Mouse (Mus musculus): ENCODE results near the gene Angptl2. TPM values are rescaled to one million over a fixed set of nuclear protein-coding genes. Genes with fewer than 3 reads are reported as not detected.
A peak's percentile ranks its signal among the peaks of the same experiment; 100 is the strongest.

Angptl2 gene
- polyA plus RNA-seq, 1 experiment from 2014 or later, result 24.3 TPM

DNA sequence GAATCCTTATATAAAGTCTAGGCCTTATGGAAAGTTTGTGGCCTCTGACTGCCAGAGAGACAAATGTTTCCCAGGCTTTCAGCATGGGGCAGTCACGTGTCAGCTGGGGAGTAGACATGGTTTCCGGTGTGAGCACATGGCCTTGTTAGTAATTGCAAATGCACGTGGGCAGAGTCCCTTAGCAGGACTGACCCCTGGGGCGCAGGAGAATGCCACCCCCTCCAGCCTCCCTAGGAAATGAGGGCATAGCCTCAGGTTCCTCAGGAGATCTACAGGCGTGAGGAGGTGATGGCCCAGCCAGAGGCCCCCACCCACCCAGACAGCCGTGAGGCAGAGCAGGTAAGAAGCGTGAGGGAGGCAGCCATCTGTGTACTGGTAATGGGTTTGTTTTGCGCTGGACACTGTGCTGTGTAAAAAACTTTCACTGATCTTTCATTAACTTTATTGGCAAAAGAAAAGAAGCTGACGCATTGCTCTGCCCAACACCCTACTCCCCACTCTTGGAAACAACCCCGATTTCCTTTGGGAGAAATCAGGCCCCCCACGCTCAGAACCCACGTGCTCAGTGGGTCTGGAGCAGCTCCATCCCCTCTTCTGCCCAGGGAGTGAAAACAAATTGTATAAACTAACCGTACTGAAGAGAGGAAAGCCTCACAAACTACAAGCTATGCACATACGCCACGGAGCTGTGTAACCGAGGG is 35.8 kb upstream of the Angptl2 start:
- no peak for DNase-seq (ENCODE audit: extremely low spot score, low spot score)
- no peaks in the 10 kb centered on the region for H3K36me3 ChIP-seq (replicated peaks)
- no peak overlapping the region for H3K4me3 ChIP-seq
- 71% methylated on average over 16 of the region's 16 CpGs for WGBS
- no peaks in the 10 kb centered on the region for H3K9me3 ChIP-seq
- peaks cover 35% of the 10 kb centered on the region for H3K4me1 ChIP-seq
- H3K27me3 ChIP-seq (ENCODE audit: poor library complexity, severe bottlenecking), result peaks cover 6% of the 10 kb centered on the region; the same call in 1 of the 2 replicates
- peak overlapping the region; percentile 73 for H3K27ac ChIP-seq

- Histone ChIP-seq H3K9me3 (no peaks in the 10 kb centered on the region), H3K27me3 (ENCODE audit: poor library complexity, severe bottlenecking) (peaks cover 6% of the 10 kb centered on the region; the same call in 1 of the 2 replicates), H3K4me3 (no peak overlapping the region), H3K27ac (no peak overlapping the region), H3K4me1 (peaks cover 24% of the 10 kb centered on the region), H3K36me3 (replicated peaks) (no peaks in the 10 kb centered on the region)
- no peak for DNase-seq (ENCODE audit: extremely low spot score, low spot score)
- WGBS, result 93% methylated on average over 7 of the region's 7 CpGs
These were observed 32.5 kb upstream of the Angptl2 start for GRCm38 (mm10) chr2:33183321-33183720.

DNA sequence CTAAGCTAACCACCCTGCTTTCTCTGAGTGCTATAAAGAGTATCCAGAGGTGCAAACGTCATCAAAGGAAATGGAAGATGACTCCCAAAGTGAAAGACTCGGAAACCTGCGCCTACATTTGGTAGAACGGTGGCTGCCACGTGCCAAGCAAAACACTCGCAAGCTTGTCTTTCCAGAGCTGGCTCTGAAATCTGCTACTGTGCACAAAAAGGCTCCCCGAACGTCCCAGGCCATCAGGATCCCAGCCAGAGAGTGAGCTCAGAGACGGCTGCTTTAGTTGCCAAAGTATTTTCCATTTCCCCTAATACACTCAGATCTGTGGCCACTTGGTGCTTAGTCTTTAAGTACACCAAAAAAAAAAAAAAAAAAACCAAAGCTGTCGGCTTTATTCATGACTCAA is 31.2 kb upstream of the Angptl2 start:
- H3K4me1 ChIP-seq, result peaks cover 18% of the 10 kb centered on the region
- H3K27ac ChIP-seq, result no peak overlapping the region
- no peaks in the 10 kb centered on the region for H3K9me3 ChIP-seq
- no peaks in the 10 kb centered on the region for H3K27me3 ChIP-seq (ENCODE audit: poor library complexity, severe bottlenecking)
- no peak for DNase-seq (ENCODE audit: extremely low spot score, low spot score)
- 90% methylated on average over 10 of the region's 10 CpGs for WGBS
- H3K36me3 ChIP-seq (replicated peaks), result no peaks in the 10 kb centered on the region
- no peak overlapping the region for H3K4me3 ChIP-seq

GRCm38 (mm10) chr2:33185258-33185657 is 30.6 kb upstream of the Angptl2 start:
- Histone ChIP-seq H3K9me3 (no peaks in the 10 kb centered on the region), H3K4me3 (no peak overlapping the region), H3K36me3 (replicated peaks) (no peaks in the 10 kb centered on the region), H3K27ac (no peak overlapping the region), H3K27me3 (ENCODE audit: poor library complexity, severe bottlenecking) (no peaks in the 10 kb centered on the region), H3K4me1 (peaks cover 15% of the 10 kb centered on the region)
- peak; percentile 26 for DNase-seq (ENCODE audit: extremely low spot score, low spot score)
- WGBS, result 70% methylated on average over 7 of the region's 7 CpGs

- H3K4me3 ChIP-seq, result no peak overlapping the region
- no peak overlapping the region for H3K27ac ChIP-seq
- no peaks in the 10 kb centered on the region for H3K36me3 ChIP-seq (replicated peaks)
- H3K9me3 ChIP-seq, result no peaks in the 10 kb centered on the region
- H3K4me1 ChIP-seq, result peaks cover 10% of the 10 kb centered on the region; the same call in 1 of the 2 replicates
- no peak for DNase-seq (ENCODE audit: extremely low spot score, low spot score)
- no peaks in the 10 kb centered on the region for H3K27me3 ChIP-seq (ENCODE audit: poor library complexity, severe bottlenecking)
- 84% methylated on average over 7 of the region's 7 CpGs for WGBS
These were observed 29.4 kb upstream of the Angptl2 start for GRCm38 (mm10) chr2:33186505-33186904.

- WGBS, result 87% methylated on average over 2 of the region's 2 CpGs
- no peak for DNase-seq (ENCODE audit: extremely low spot score, low spot score)
- Histone ChIP-seq H3K9me3 (no peaks in the 10 kb centered on the region), H3K27me3 (ENCODE audit: poor library complexity, severe bottlenecking) (no peaks in the 10 kb centered on the region), H3K4me1 (peaks cover 10% of the 10 kb centered on the region; the same call in 1 of the 2 replicates), H3K27ac (no peak overlapping the region), H3K36me3 (replicated peaks) (no peaks in the 10 kb centered on the region), H3K4me3 (no peak overlapping the region)
These were observed 28.0 kb upstream of the Angptl2 start for GRCm38 (mm10) chr2:33187874-33188273.

DNA sequence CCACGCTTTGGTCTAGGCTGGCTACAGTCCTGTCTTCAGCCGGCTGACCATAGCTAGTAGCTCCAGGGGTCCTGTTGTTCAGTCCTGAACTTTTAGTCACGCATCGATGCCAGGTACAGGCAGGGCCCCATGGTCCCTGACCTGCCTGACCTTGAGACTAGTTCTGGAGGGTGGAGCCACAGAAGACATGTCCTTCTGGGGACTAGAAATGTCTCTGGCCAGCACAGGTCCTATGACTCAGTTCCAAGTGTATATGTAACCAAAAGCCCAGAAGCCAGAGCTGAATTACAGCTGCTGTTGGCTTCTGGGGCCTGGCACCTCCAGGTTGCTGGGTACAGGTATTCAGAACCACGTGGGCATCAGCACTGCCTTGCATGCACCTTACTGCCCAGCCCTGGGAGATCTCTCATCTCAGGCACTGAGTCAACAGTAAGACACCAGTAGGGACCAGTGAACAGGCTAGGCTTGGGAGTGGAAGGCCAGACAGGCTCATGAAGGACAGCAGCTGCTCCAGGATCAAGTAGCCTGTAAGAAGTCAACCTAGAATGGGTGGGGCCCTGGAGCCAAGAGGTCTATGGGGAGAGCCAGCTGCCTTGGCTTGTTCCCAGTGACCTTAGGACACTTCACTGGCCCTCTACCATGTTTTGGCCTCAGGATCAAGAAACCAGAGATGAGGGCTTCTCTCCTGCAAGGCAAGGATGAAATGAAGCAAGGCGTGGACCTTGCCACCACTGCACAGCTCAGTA is 26.8 kb upstream of the Angptl2 start:
- DNase-seq (ENCODE audit: extremely low spot score, low spot score), result no peak
- no peaks in the 10 kb centered on the region for H3K36me3 ChIP-seq (replicated peaks)
- H3K27ac ChIP-seq, result peak overlapping the region; percentile 40; the same call in 1 of the 2 replicates
- WGBS, result 81% methylated on average over 6 of the region's 6 CpGs
- H3K27me3 ChIP-seq (ENCODE audit: poor library complexity, severe bottlenecking), result no peaks in the 10 kb centered on the region
- H3K9me3 ChIP-seq, result no peaks in the 10 kb centered on the region
- peaks cover 10% of the 10 kb centered on the region; the same call in 1 of the 2 replicates for H3K4me1 ChIP-seq
- H3K4me3 ChIP-seq, result no peak overlapping the region

DNA sequence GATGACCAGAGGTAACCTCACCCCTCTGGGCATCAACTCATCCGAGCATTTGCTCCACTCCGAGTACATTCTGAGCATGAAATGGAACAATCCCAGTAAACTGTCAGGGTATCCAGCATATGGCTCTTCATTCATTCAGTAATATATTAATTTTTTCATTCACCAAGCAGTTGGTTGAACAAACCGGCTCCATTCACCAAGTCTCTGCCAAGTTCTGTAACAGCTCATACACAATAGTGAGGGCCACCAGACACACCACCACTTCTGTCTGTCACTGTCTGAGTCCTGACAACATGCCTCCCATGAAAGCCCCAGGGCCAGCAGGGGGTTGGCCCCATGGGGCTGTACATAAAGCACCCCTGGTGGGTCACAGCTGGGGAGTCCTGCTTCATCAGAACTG is 25.9 kb upstream of the Angptl2 start:
- no peak for DNase-seq (ENCODE audit: extremely low spot score, low spot score)
- WGBS, result 80% methylated on average over 3 of the region's 3 CpGs
- Histone ChIP-seq H3K27me3 (ENCODE audit: poor library complexity, severe bottlenecking) (no peaks in the 10 kb centered on the region), H3K4me1 (peaks cover 10% of the 10 kb centered on the region; the same call in 1 of the 2 replicates), H3K27ac (no peak overlapping the region), H3K36me3 (replicated peaks) (no peaks in the 10 kb centered on the region), H3K9me3 (no peaks in the 10 kb centered on the region), H3K4me3 (no peak overlapping the region)

DNA sequence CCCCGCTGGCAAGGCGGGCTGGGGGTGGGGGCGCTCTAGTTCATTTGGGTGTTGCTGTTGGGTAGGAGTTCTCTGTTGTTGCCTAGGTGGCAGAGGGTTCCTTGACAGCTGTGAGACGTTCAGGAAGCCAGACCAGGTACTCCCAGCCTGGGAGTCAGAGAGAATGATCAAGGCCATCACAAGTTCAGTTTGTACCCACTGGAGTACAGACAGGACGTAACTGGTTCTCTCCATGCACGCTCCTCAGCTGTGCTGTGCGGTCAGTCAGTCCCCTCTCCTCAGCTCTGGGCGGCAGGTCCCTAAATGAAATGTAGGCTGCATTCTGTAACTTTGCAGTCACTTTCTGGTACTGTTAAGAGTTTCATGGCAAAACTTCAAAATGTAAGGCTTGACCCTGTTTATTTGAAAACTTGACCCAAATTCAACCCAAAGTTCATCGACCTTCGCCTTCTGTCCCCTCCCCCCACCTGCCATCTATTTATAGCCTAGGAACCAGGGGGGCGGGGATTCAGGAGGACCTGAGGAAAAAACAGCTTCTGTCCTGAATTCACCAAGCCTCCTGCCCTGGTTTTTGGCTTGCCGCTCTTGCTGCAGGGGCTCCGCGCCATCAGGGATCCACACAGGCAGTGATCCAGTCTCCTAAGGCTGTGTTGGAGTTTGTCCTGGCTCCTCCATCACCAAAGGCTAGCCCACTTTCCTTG is 15.4 kb upstream of the Angptl2 start:
- H3K27me3 ChIP-seq (ENCODE audit: poor library complexity, severe bottlenecking), result no peaks in the 10 kb centered on the region
- H3K36me3 ChIP-seq (replicated peaks), result no peaks in the 10 kb centered on the region
- 74% methylated on average over 14 of the region's 14 CpGs for WGBS
- no peak overlapping the region for H3K27ac ChIP-seq
- no peak for DNase-seq (ENCODE audit: extremely low spot score, low spot score)
- H3K4me1 ChIP-seq, result peaks cover 26% of the 10 kb centered on the region
- H3K9me3 ChIP-seq, result no peaks in the 10 kb centered on the region
- no peak overlapping the region for H3K4me3 ChIP-seq

- H3K9me3 ChIP-seq, result no peaks in the 10 kb centered on the region
- no peaks in the 10 kb centered on the region for H3K36me3 ChIP-seq (replicated peaks)
- no peak for DNase-seq (ENCODE audit: extremely low spot score, low spot score)
- peaks cover 46% of the 10 kb centered on the region for H3K4me1 ChIP-seq
- H3K27ac ChIP-seq, result peak overlapping the region; percentile 30; the same call in 1 of the 2 replicates
- WGBS, result 59% methylated on average over 6 of the region's 6 CpGs
- no peaks in the 10 kb centered on the region for H3K27me3 ChIP-seq (ENCODE audit: poor library complexity, severe bottlenecking)
- H3K4me3 ChIP-seq, result no peak overlapping the region
These were observed 12.6 kb upstream of the Angptl2 start for GRCm38 (mm10) chr2:33203284-33203683.

- peaks cover 46% of the 10 kb centered on the region for H3K4me1 ChIP-seq
- 85% methylated on average over 5 of the region's 5 CpGs for WGBS
These were observed 10.9 kb upstream of the Angptl2 start for GRCm38 (mm10) chr2:33204980-33205379.

DNA sequence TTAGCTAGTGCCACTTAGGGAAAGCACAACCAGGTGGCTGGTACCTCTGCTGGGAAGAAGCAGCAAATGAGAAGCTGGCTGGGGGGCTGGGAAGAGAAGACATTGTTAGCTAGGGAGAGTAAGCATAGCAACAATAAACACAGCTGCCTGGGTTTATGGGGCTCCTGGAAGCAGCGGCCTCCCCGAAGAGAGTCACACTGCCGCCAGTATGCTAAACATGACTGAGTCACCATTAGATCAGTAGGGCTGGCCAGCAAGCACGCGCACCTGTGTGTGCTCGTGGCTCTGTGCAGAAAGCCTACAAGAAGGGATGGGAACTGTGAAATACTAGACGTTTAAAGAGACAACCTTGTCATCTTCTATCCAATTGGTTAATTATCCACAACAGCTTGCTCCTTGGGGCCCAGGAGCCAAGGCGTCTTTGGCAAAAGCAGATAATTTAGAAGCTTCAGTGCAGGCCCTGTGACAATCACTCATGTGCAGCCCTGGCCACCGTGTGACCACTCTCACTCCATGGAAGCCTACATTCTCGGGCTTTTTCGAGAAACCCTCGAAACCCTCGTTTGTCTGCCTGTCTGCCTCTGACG is 9.8 kb upstream of the Angptl2 start:
- Histone ChIP-seq H3K27me3 (ENCODE audit: poor library complexity, severe bottlenecking) (no peaks in the 10 kb centered on the region), H3K4me1 (peaks cover 45% of the 10 kb centered on the region), H3K9me3 (no peaks in the 10 kb centered on the region), H3K27ac (0 out of 2 replicates have a peak overlapping the region, but pooled peaks have one; percentile 11), H3K4me3 (no peak overlapping the region), H3K36me3 (replicated peaks) (no peaks in the 10 kb centered on the region)
- no peak for DNase-seq (ENCODE audit: extremely low spot score, low spot score)
- 64% methylated on average over 14 of the region's 14 CpGs for WGBS

More at GRCm38 (mm10) chr2:33204980-33205379, 10.9 kb upstream of the Angptl2 start:
- no peaks in the 10 kb centered on the region for H3K27me3 ChIP-seq (ENCODE audit: poor library complexity, severe bottlenecking)
- no peak for DNase-seq (ENCODE audit: extremely low spot score, low spot score)
- H3K27ac ChIP-seq, result no peak overlapping the region
- no peaks in the 10 kb centered on the region for H3K36me3 ChIP-seq (replicated peaks)
- H3K9me3 ChIP-seq, result no peaks in the 10 kb centered on the region
- no peak overlapping the region for H3K4me3 ChIP-seq

Measured in forebrain, embryonic 10.5 days (tissue).